Mouse (Mus musculus) kidney, postnatal 36 days (tissue): ENCODE data around the gene Htr2a.

ENCODE experiments used
- DNase-seq, 2 experiments: peaks; one replicate each; pipeline ENCODE4 v3.0.0; 2021 to 2022; ENCODE audit warnings: mixed read lengths in 2 of 2

The Htr2a gene

GRCm38 (mm10) chr14:74697432-74697831, 56.8 kb downstream of the Htr2a start:
- DNase-seq: no peak

GRCm38 (mm10) chr14:74699241-74699640, 58.6 kb downstream of the Htr2a start:
- DNase-seq: no peak

- DNase-seq: no peak
Observed at GRCm38 (mm10) chr14:74703930-74704329, 63.3 kb downstream of the Htr2a start.

- DNase-seq: peak; percentile 19 to 57
Observed at GRCm38 (mm10) chr14:74709054-74709453, 68.4 kb downstream of the Htr2a start.

- peak; percentile 17 to 35 for DNase-seq
Observed at GRCm38 (mm10) chr14:74723541-74723940, 82.9 kb downstream of the Htr2a start.

GRCm38 (mm10) chr14:74731221-74732078, 90.8 kb downstream of the Htr2a start:
- peak; percentile 52 to 67 for DNase-seq

- DNase-seq: peak; percentile 96 to 97
Observed at GRCm38 (mm10) chr14:74732079-74732783, 91.6 kb downstream of the Htr2a start, which contains the start of gene Esd. Gene Esd, plus strand, starts transcription at chr14:74732297.

- DNase-seq: peak in 1 of 2 experiments; percentile 7
Observed at GRCm38 (mm10) chr14:74733397-74733796, 92.8 kb downstream of the Htr2a start.

GRCm38 (mm10) chr14:74735471-74735870, 94.8 kb downstream of the Htr2a start:
- peak; percentile 69 to 71 for DNase-seq

GRCm38 (mm10) chr14:74736850-74737249, 96.2 kb downstream of the Htr2a start:
- no peak for DNase-seq
